Mouse (Mus musculus) brain, embryonic 14.5 days (tissue): ENCODE data around the gene Dedd.
A peak's percentile ranks its signal among the peaks of the same experiment; 100 is the strongest.

Experiments
- CTCF ChIP-seq: fragments of 200-500 bp; IDR thresholded peaks from 2 replicates; pipeline ENCODE4 v1.5.1; 2012; ENCODE audit warnings: inconsistent platforms, mild to moderate bottlenecking, moderate library complexity, borderline replicate concordance; ENCODE audit not compliant: insufficient read depth, insufficient read length; ENCODE audit errors: extremely low read depth
- POLR2A ChIP-seq: fragments of 200-500 bp; IDR thresholded peaks from 2 replicates; pipeline ENCODE4 v1.6.1; 2012; ENCODE audit warnings: mild to moderate bottlenecking, inconsistent platforms, borderline replicate concordance; ENCODE audit not compliant: poor library complexity, insufficient read depth, insufficient read length, severe bottlenecking; ENCODE audit errors: extremely low read depth

DNA sequence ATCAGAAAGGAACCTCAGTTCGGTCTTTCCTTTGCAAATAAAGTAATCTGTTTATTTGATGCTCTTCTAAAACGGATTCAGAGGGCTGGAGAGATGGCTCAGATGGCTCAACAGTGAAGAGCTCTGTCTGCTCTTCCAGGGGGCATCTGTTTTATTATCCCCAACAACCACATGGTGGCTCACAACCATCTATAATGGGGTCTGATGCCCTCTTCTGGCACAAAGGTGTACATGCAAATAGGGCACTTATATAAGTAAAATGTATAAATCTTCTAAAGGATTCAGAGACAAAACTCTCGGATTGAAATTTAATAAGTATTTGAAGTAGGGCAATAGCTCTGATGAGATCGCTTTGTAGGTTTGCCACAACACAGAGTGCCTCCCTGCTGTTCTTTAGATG is 29.5 kb downstream of the Dedd start:
- peak; percentile 58; the same call in 1 of the 2 replicates for TF ChIP-seq CTCF
- no peak for TF ChIP-seq POLR2A
